Mouse (Mus musculus) myocyte (in vitro differentiated cells): ENCODE data around the gene Actb. TPM values are rescaled to one million over a fixed set of nuclear protein-coding genes. Genes with fewer than 3 reads are reported as not detected.

Source experiments
- H3K27me3 ChIP-seq: one replicate; pipeline ENCODE4 v1.6.1; 2011; ENCODE audit not compliant: control insufficient read depth, insufficient read depth, insufficient read length
- H3K36me3 ChIP-seq: one replicate; pipeline ENCODE4 v1.6.1; 2011; ENCODE audit not compliant: control insufficient read depth, insufficient read depth
- H3K4me2 ChIP-seq: one replicate; pipeline ENCODE4 v1.6.1; 2011; ENCODE audit warnings: low read depth, control low read depth
- H3K4me3 ChIP-seq: one replicate; pipeline ENCODE4 v1.5.1; 2011; ENCODE audit warnings: mild to moderate bottlenecking, control low read depth, moderate library complexity
- H3K79me2 ChIP-seq: one replicate; pipeline ENCODE4 v1.6.1; 2011; ENCODE audit not compliant: control insufficient read depth, insufficient read depth
- H3ac ChIP-seq: one replicate; pipeline ENCODE4 v1.6.1; 2011; ENCODE audit not compliant: control insufficient read depth, insufficient read length
- CEBPB ChIP-seq: IDR thresholded peaks from 2 replicates; pipeline ENCODE4 v1.6.1; 2011; ENCODE audit warnings: mild to moderate bottlenecking, moderate library complexity; ENCODE audit not compliant: poor library complexity, insufficient read depth, severe bottlenecking
- E2F4 ChIP-seq: IDR thresholded peaks from one replicate; pipeline ENCODE4 v1.6.1; 2011; ENCODE audit warnings: mild to moderate bottlenecking, control low read depth, moderate library complexity; ENCODE audit not compliant: insufficient read depth
- MAX ChIP-seq: IDR thresholded peaks from one replicate; pipeline ENCODE4 v1.6.1; 2011; ENCODE audit warnings: low read depth, mild to moderate bottlenecking, control low read depth
- MYOD1 ChIP-seq, 3 experiments: IDR thresholded peaks; one replicate each; pipeline ENCODE4 v1.6.1; 2011; ENCODE audit warnings: control low read depth in 2 of 3, low read depth in 2 of 3, mild to moderate bottlenecking in 2 of 3, moderate library complexity in 1 of 3; ENCODE audit not compliant: insufficient read length in 2 of 3, control insufficient read depth in 1 of 3
- MYOG ChIP-seq, 3 experiments: IDR thresholded peaks; one replicate each; pipeline ENCODE4 v1.6.1; 2011; ENCODE audit warnings: control low read depth in 2 of 3, low read depth in 2 of 3, mild to moderate bottlenecking in 2 of 3; ENCODE audit not compliant: insufficient read length in 2 of 3, control insufficient read depth in 1 of 3, insufficient read depth in 1 of 3
- POLR2A ChIP-seq: IDR thresholded peaks from one replicate; pipeline ENCODE4 v1.6.1; 2011; ENCODE audit warnings: low read depth, mild to moderate bottlenecking, control low read depth, moderate library complexity; ENCODE audit not compliant: insufficient read length
- POLR2AphosphoS2 ChIP-seq: IDR thresholded peaks from one replicate; pipeline ENCODE4 v1.6.1; 2011; ENCODE audit warnings: low read depth, control low read depth; ENCODE audit not compliant: insufficient read length
- REST ChIP-seq: IDR thresholded peaks from one replicate; pipeline ENCODE4 v1.6.1; 2011; ENCODE audit warnings: mild to moderate bottlenecking, control low read depth, moderate library complexity; ENCODE audit not compliant: insufficient read depth, insufficient read length
- SRF ChIP-seq: IDR thresholded peaks from one replicate; pipeline ENCODE4 v1.6.1; 2011; ENCODE audit warnings: low read depth; ENCODE audit not compliant: control insufficient read depth, insufficient read length
- TCF12 ChIP-seq: IDR thresholded peaks from one replicate; pipeline ENCODE4 v1.6.1; 2011; ENCODE audit warnings: mild to moderate bottlenecking, control low read depth; ENCODE audit not compliant: poor library complexity, insufficient read depth, severe bottlenecking
- TCF3 ChIP-seq: IDR thresholded peaks from one replicate; pipeline ENCODE4 v1.6.1; 2011; ENCODE audit warnings: low read depth, control low read depth; ENCODE audit not compliant: insufficient read length
- USF1 ChIP-seq: IDR thresholded peaks from one replicate; pipeline ENCODE4 v1.6.1; 2011; ENCODE audit warnings: low read depth, mild to moderate bottlenecking, control low read depth, moderate library complexity
- polyA plus RNA-seq: library from polyadenylated mRNA; unstranded; fragments of >200 nt; fragmentation: generic; extraction: Trizol; gene quantifications from one replicate; pipeline ENCODE4 v1.2.1, GENCODE M21; 2012; ENCODE audit warnings: missing spikeins

Gene Actb
- polyA plus RNA-seq, 1 experiment: 2,198 TPM

DNA sequence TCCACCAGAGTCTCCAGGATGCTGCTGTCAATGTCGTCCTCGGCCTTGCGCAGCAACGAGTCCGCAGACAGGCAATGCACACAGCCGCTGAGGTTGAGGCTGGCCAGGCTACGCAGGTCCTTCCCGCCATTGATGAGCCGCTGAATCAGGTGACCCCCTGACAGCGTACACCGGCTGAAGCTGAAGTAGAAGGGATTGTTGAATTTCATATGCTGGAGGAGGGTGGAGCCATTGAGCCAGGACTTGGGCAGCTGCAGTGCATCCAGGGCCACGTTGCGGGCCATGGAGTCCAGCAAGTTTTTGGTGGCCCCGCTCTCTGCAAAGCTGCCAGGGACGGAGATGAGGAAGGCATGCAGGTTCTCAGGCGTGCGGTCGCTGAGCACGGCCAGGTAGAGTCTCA, 20.4 kb downstream of the Actb start:
- Histone ChIP-seq H3K36me3 (no peaks in the 10 kb centered on the region), H3K27me3 (no peaks in the 10 kb centered on the region), H3K4me3 (no peak overlapping the region), H3ac (no peak overlapping the region), H3K79me2 (no peaks in the 10 kb centered on the region), H3K4me2 (no peak overlapping the region)
- TF ChIP-seq MAX: no peak
- TF ChIP-seq TCF12: no peak
- TF ChIP-seq MYOD1 (IDR thresholded peaks at IDR 0.05; ENCODE audit: control insufficient read depth in 1 of 3, insufficient read length in 2 of 3, low read depth in 2 of 3): no peak
- no peak for TF ChIP-seq POLR2AphosphoS2
- TF ChIP-seq TCF3: no peak
- no peak for TF ChIP-seq E2F4
- TF ChIP-seq USF1: no peak
- TF ChIP-seq MYOG (IDR thresholded peaks at IDR 0.05; ENCODE audit: control insufficient read depth in 1 of 3, insufficient read depth in 1 of 3, insufficient read length in 2 of 3, low read depth in 2 of 3): no peak
- no peak for TF ChIP-seq CEBPB
- TF ChIP-seq REST: no peak
- TF ChIP-seq SRF: no peak
- no peak for TF ChIP-seq POLR2A

DNA sequence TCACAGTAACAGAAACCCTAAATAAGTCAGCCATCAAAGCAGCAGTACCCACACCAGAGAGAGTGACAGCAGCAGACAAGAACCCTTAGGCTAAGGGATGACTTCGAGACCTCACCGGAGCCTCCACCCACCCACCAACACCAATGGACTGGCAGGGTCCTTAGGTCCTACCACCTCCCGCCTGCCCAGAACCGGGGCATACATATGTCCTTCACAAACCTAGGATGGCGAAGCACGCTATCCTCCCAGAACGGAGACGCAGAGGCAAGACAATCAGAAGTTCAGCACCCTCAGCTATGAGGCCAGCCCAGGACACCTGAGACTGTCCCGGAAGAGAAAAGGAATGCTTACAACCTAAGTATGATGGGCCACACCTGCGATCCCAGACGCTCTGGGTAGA, 24.1 kb downstream of the Actb start:
- H3K27me3 ChIP-seq: no peaks in the 10 kb centered on the region
- no peaks in the 10 kb centered on the region for H3K79me2 ChIP-seq
- peaks cover 5% of the 10 kb centered on the region for H3K36me3 ChIP-seq
- H3K4me2 ChIP-seq: no peak overlapping the region
- no peak overlapping the region for H3K4me3 ChIP-seq
- no peak overlapping the region for H3ac ChIP-seq
- TF ChIP-seq CEBPB: no peak
- TF ChIP-seq TCF3: no peak
- TF ChIP-seq POLR2A: no peak
- no peak for TF ChIP-seq USF1
- TF ChIP-seq TCF12: no peak
- no peak for TF ChIP-seq REST

DNA sequence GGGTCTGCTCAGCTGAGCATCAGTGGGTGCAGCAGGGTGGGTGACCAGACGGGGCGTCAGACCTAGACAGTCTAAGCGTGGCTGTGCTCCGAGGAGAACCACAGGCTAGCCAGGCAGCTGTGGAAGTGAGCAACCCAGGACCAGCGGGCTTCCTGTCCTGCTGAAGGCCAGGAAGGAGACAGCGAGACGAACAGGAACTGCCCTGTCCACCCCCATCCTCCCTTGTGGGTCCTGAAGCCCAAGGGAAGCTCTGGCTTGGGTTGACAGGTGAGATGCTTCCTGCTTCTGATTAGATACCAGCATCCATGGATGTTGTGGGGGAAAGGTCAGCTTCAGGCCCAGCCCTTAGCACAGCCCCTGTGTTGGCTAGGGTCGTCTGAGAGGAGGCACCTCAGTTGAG, 24.6 kb downstream of the Actb start:
- TF ChIP-seq MYOG (IDR thresholded peaks at IDR 0.05; ENCODE audit: control insufficient read depth in 1 of 3, insufficient read depth in 1 of 3, insufficient read length in 2 of 3, low read depth in 2 of 3): no peak
- no peak for TF ChIP-seq REST
- no peak for TF ChIP-seq TCF12
- TF ChIP-seq E2F4: no peak
- no peak for TF ChIP-seq MAX
- no peak for TF ChIP-seq POLR2AphosphoS2
- no peak for TF ChIP-seq CEBPB
- no peak for TF ChIP-seq USF1
- no peak for TF ChIP-seq POLR2A
- no peak for TF ChIP-seq MYOD1 (IDR thresholded peaks at IDR 0.05; ENCODE audit: control insufficient read depth in 1 of 3, insufficient read length in 2 of 3, low read depth in 2 of 3)
- TF ChIP-seq TCF3: no peak
- no peak for TF ChIP-seq SRF
- peaks cover 5% of the 10 kb centered on the region for H3K36me3 ChIP-seq

DNA sequence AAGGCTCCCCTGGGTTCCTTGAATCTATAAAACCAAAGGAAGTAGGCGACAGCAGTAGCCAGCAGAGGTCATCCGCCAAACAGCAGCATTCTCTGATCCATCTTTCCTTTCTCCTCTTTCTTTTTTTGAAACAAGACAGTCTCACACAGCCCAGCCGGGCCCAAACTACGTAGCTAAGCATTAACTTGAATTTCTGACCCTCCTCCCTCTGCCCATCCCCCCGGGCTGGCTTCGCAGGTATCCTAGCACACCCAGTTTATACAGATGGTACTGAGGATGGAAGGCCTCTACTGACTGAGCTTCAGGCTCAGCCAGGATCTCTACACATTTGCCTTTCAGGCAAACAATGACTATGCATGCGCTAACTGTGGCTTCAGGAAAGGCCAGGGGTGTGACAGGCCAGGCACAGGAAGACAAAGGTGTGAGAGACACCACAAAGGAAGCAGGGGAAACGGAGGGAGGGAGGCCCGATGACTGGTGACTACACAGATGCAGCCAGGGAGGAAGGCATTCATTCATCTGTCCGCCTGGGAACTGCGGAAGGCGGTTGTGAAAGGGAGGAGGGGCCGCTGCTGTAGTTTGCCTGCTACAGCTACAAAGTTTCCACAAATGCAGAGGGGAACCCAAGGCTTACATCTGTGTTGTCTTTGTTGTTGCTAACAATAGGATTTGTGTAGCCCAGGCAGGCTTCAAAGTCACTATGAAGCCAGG, 25.6 kb downstream of the Actb start:
- Histone ChIP-seq H3K4me3 (no peak overlapping the region), H3K36me3 (peaks cover 5% of the 10 kb centered on the region), H3ac (no peak overlapping the region), H3K27me3 (no peaks in the 10 kb centered on the region), H3K79me2 (no peaks in the 10 kb centered on the region), H3K4me2 (no peak overlapping the region)
- no peak for TF ChIP-seq MYOD1 (IDR thresholded peaks at IDR 0.05; ENCODE audit: control insufficient read depth in 1 of 3, insufficient read length in 2 of 3, low read depth in 2 of 3)

More for the DNA sequence above, 24.6 kb downstream of the Actb start:
- Histone ChIP-seq H3K4me2 (no peak overlapping the region), H3ac (no peak overlapping the region), H3K27me3 (no peaks in the 10 kb centered on the region), H3K4me3 (no peak overlapping the region), H3K79me2 (no peaks in the 10 kb centered on the region)

DNA sequence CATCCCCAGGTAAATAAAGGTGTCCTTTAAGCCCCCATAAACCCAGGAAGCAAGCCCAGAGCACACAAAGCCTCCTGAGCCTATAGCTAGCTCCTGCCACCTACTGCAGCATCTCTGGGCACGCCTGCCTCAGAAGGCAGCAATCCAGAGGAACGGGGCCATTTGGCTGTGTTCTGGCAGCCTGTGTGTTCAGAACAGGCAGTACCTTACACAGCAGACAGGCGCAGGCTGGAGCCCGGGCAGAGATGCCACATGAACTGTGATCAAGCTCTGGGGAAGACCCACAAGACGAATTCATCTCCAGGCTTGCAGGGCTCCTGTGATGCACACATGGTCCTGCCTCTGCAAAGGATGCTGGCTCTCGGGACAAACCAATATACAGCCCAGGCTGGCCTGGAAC, 26.3 kb downstream of the Actb start:
- Histone ChIP-seq H3K27me3 (no peaks in the 10 kb centered on the region), H3K4me3 (no peak overlapping the region), H3K36me3 (peaks cover 5% of the 10 kb centered on the region), H3K79me2 (no peaks in the 10 kb centered on the region), H3K4me2 (no peak overlapping the region), H3ac (no peak overlapping the region)
- TF ChIP-seq POLR2A (no peak), CEBPB (no peak), MYOG (IDR thresholded peaks at IDR 0.05; ENCODE audit: control insufficient read depth in 1 of 3, insufficient read depth in 1 of 3, insufficient read length in 2 of 3, low read depth in 2 of 3) (no peak), SRF (no peak), TCF12 (no peak), USF1 (no peak), TCF3 (no peak), REST (no peak), MYOD1 (IDR thresholded peaks at IDR 0.05; ENCODE audit: control insufficient read depth in 1 of 3, insufficient read length in 2 of 3, low read depth in 2 of 3) (no peak), MAX (no peak), POLR2AphosphoS2 (no peak), E2F4 (no peak)
